Comparison of ENCODE assay signal across 11 mouse cellular contexts in genomic region chr12:73002281-73002680, GRCm38 (mm10). TPM values are rescaled to one million over a fixed set of nuclear protein-coding genes. Genes with fewer than 3 reads are reported as not detected.
DNase-seq lines count a peak whose midpoint lies in the region.
"Had no signal": no experiment of that assay in that cellular context is flagged by ENCODE, and none has a peak within 500 bp of the region (broad histone marks: within the 10 kb centered on the region; RNA-seq: fewer than 3 reads in every experiment).

No protein-coding gene starts in this region.

- DNase-seq in adrenal gland, adult 18-20 months (ENCODE audit: low spot score in 2 of 2) = peak; percentile 36 to 41
- peak; percentile 53 to 68 for DNase-seq in cerebellum, postnatal 10 days
- DNase-seq in heart, adult 11 months = peak; percentile 92
- DNase-seq in kidney, adult 9 months = peak; percentile 55
- DNase-seq in lung, adult 18-20 months = peak; percentile 44 to 52
- DNase-seq in ovary, postnatal 36 days (ENCODE audit: low spot score) = peak; percentile 66
- peak; percentile 47 for DNase-seq in thymus, postnatal 14 days

RNA-seq across cellular contexts. Expression of gene Six1, which starts 51.4 kb away (rescaled TPM):
- 1 to 10 TPM; 1.8 to 8.8 TPM for total RNA-seq in adrenal gland, adult 18-20 months (2021)
- total RNA-seq: layer of hippocampus, postnatal 25 days; megakaryocyte-erythroid progenitor cell, adult 5-6 weeks; monocyte, adult 5-6 weeks; neutrophil, adult 5-6 weeks had no signal

Comparison
In these comparisons a context has a peak if more than half of its experiments do, and no peak if none do; other contexts are left out.
1. Peak in every context shown above with its lines: DNase-seq.
2. DNase-seq: peak in every context shown above with its lines; median percentile 92 in heart, adult 11 months; 66 in ovary, postnatal 36 days; 60 in cerebellum, postnatal 10 days; 55 in kidney, adult 9 months; 48 in lung, adult 18-20 months; 47 in thymus, postnatal 14 days; 38 in adrenal gland, adult 18-20 months.